Mouse (Mus musculus) lung, adult 2 months (tissue): ENCODE measurements at regions not wholly inside any gene's neighbourhood (a gene's known extent, or its start where the extent isn't known, plus 50 kb on each side); places are given as distances from the start of the nearest gene placed in this dataset.
A peak's percentile ranks its signal among the peaks of the same experiment; 100 is the strongest.

Source experiments
- DNase-seq: peaks from one replicate; pipeline ENCODE4 v3.0.0; 2022
- H3K4me1 ChIP-seq: fragments of 200-500 bp; 2 replicates; pipeline ENCODE4 v1.6.1; 2011; ENCODE audit warnings: low read length; ENCODE audit not compliant: control insufficient read depth, insufficient read depth
- H3K4me3 ChIP-seq: fragments of 200-500 bp; replicated peaks from 2 replicates; pipeline ENCODE3; 2011; ENCODE audit warnings: low read depth, mild to moderate bottlenecking, control low read depth, low read length; ENCODE audit errors: extremely low read depth
- CTCF ChIP-seq: fragments of 200-500 bp; IDR thresholded peaks from 2 replicates; pipeline ENCODE4 v1.5.1; 2011; ENCODE audit warnings: mild to moderate bottlenecking, low read length, control low read depth; ENCODE audit not compliant: insufficient read depth
- POLR2A ChIP-seq: fragments of 200-500 bp; IDR thresholded peaks from 2 replicates; pipeline ENCODE4 v1.6.1; 2011; ENCODE audit warnings: low read depth, mild to moderate bottlenecking, control low read depth, low read length, borderline replicate concordance; ENCODE audit errors: extremely low read depth
- WGBS: fragments of 180-500 bp; shearing (Covaris S2); methylation state at CpG from one replicate; pipeline ENCODE4 v1.1.7; 2018; 5-methylcytosine and 5-hydroxymethylcytosine counted together

GRCm38 (mm10) chr3:136611682-136612081 lies 58.2 kb upstream of the Ppp3ca start:
- WGBS: 60% methylated on average over 4 of the region's 4 CpGs
- TF ChIP-seq POLR2A: no peak
- TF ChIP-seq CTCF: no peak
- no peak for DNase-seq
- Histone ChIP-seq H3K4me3 (no peak overlapping the region), H3K4me1 (peaks cover 7% of the 10 kb centered on the region; the same call in 1 of the 2 replicates)

- WGBS: 56% methylated on average over 5 of the region's 5 CpGs
- DNase-seq: no peak
- TF ChIP-seq POLR2A (no peak), CTCF (no peak)
- H3K4me3 ChIP-seq: no peak overlapping the region
- H3K4me1 ChIP-seq: peaks cover 7% of the 10 kb centered on the region; the same call in 1 of the 2 replicates
Measured at GRCm38 (mm10) chr3:136610556-136610924, 59.4 kb upstream of the Ppp3ca start.

GRCm38 (mm10) chr3:136609855-136610555 lies 59.9 kb upstream of the Ppp3ca start:
- TF ChIP-seq CTCF (no peak), POLR2A (no peak)
- peak; percentile 12 for DNase-seq
- no peak overlapping the region for H3K4me3 ChIP-seq
- WGBS: 18% methylated on average over 6 of the region's 6 CpGs
- H3K4me1 ChIP-seq: peaks cover 7% of the 10 kb centered on the region; the same call in 1 of the 2 replicates

GRCm38 (mm10) chr3:136601706-136602105 lies 68.2 kb upstream of the Ppp3ca start:
- no peak for DNase-seq
- 58% methylated on average over 1 of the region's 1 CpGs for WGBS
- Histone ChIP-seq H3K4me3 (no peak overlapping the region), H3K4me1 (no peaks in the 10 kb centered on the region)
- no peak for TF ChIP-seq POLR2A
- TF ChIP-seq CTCF: no peak

- Histone ChIP-seq H3K4me1 (no peaks in the 10 kb centered on the region), H3K4me3 (no peak overlapping the region)
- 85% methylated on average over 1 of the region's 1 CpGs for WGBS
- TF ChIP-seq POLR2A (no peak), CTCF (no peak)
- no peak for DNase-seq
Measured at GRCm38 (mm10) chr3:136583937-136584336, 86.0 kb upstream of the Ppp3ca start.

GRCm38 (mm10) chr3:136578016-136578415 lies 91.9 kb upstream of the Ppp3ca start:
- H3K4me1 ChIP-seq: no peaks in the 10 kb centered on the region
- 48% methylated on average over 3 of the region's 3 CpGs for WGBS
- TF ChIP-seq POLR2A (no peak), CTCF (no peak)
- no peak overlapping the region for H3K4me3 ChIP-seq
- DNase-seq: no peak

GRCm38 (mm10) chr3:136570517-136570916 lies 99.4 kb upstream of the Ppp3ca start:
- WGBS: 63% methylated on average over 1 of the region's 1 CpGs
- TF ChIP-seq CTCF: no peak
- no peak for TF ChIP-seq POLR2A
- DNase-seq: no peak

GRCm38 (mm10) chr3:136556488-136556887 lies 113.4 kb upstream of the Ppp3ca start:
- Histone ChIP-seq H3K4me1 (no peaks in the 10 kb centered on the region), H3K4me3 (no peak overlapping the region)
- TF ChIP-seq CTCF (no peak), POLR2A (no peak)
- 85% methylated on average over 2 of the region's 2 CpGs for WGBS
- no peak for DNase-seq

More at GRCm38 (mm10) chr3:136570517-136570916, 99.4 kb upstream of the Ppp3ca start:
- H3K4me3 ChIP-seq: no peak overlapping the region
- H3K4me1 ChIP-seq: no peaks in the 10 kb centered on the region

GRCm38 (mm10) chr3:136549471-136549870 lies 120.5 kb upstream of the Ppp3ca start:
- WGBS: 80% methylated on average over 1 of the region's 1 CpGs
- DNase-seq: no peak
- no peak overlapping the region for H3K4me3 ChIP-seq
- H3K4me1 ChIP-seq: no peaks in the 10 kb centered on the region
- TF ChIP-seq CTCF: no peak
- TF ChIP-seq POLR2A: no peak

GRCm38 (mm10) chr3:136531604-136532003 lies 138.3 kb upstream of the Ppp3ca start:
- Histone ChIP-seq H3K4me3 (no peak overlapping the region), H3K4me1 (no peaks in the 10 kb centered on the region)
- no peak for DNase-seq
- WGBS: 86% methylated on average over 1 of the region's 1 CpGs
- TF ChIP-seq CTCF (no peak), POLR2A (no peak)
